Mouse (Mus musculus): ENCODE measurements around the gene Idh3a. TPM values are rescaled to one million over a fixed set of nuclear protein-coding genes. Genes with fewer than 3 reads are reported as not detected.

Idh3a gene
- polyA plus RNA-seq, 1 experiment: 32.8 TPM

DNA sequence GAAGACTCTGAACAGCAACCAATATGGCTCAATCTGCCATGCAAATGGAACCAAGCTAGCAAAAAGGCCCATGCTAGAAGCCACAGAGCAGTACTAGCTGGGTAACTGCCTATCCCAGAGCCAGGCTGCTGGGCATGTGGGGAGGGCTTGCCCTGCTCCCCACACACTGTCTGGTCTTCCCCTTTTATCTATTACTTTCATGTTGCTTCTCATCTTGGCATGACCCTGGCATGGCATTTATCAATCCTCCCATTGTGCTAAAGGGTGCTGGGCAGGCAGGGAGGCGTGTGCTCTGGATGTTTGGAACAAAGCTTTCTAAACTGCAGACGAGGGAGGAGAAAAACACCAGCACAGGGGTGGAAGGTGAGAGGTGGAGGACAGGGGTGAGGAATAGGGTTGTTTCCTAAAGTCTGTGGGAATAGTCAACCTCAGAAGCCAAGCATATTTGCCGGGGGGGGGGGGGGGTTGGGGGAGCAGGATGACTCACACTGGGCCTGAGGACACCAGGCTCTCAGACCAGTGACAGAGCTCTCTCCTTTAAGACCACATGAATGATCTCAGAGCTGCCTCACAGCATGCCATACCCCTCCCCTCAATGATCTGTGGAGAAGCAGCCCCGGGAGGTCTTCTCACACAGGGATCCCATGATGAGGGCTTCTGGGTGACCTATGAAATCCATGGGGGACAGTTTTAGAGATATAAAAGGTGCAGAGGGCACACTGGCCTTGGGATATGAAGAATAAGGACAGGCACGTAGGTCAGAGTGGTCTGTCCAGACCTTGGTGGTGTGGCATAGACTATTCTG, 51.6 kb downstream of the Idh3a start:
- WGBS: 51% methylated on average over 5 of the region's 5 CpGs

DNA sequence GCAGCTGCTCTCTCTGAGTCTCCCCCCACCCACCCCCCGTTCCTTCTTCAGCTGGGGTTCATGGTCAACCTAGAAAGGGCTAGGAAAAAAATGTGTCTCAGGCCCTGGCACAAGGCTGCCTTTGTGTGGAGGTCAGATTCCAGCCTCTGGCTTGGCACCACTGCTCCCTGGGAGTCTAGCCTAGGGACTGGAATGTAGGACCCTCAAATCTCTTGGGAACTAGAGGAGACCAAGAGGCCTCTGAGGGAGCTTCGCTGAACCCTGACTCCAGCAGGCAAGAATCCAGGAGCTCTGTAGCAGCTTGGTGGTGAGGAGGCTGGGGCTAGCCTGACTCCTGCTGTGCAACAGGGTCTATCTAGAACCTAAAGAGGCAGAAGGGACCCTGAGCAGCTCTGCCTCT, 53.1 kb downstream of the Idh3a start:
- WGBS: 41% methylated on average over 2 of the region's 2 CpGs
- Histone ChIP-seq H3K36me3 (ENCODE audit: control insufficient read depth, insufficient read depth, low read length) (no peaks in the 10 kb centered on the region), H3K4me1 (ENCODE audit: control insufficient read depth, insufficient read depth, insufficient read length, low read length) (no peaks in the 10 kb centered on the region), H3K27me3 (ENCODE audit: control insufficient read depth, insufficient read depth, low read length) (no peaks in the 10 kb centered on the region), H3K27ac (ENCODE audit: insufficient read depth, low read depth, low read length) (no peak overlapping the region), H3K4me3 (ENCODE audit: low read depth, low read length) (no peak overlapping the region)
- TF ChIP-seq CTCF (IDR thresholded peaks at IDR 0.05; ENCODE audit: extremely low read depth, insufficient read length, insufficient replicate concordance, low read depth, low read length) (no peak), POLR2A (IDR thresholded peaks at IDR 0.05; ENCODE audit: low read depth, low read length) (no peak)

More for the DNA sequence above, 51.6 kb downstream of the Idh3a start:
- Histone ChIP-seq H3K27ac (ENCODE audit: insufficient read depth, low read depth, low read length) (no peak overlapping the region), H3K4me3 (ENCODE audit: low read depth, low read length) (no peak overlapping the region), H3K36me3 (ENCODE audit: control insufficient read depth, insufficient read depth, low read length) (no peaks in the 10 kb centered on the region), H3K27me3 (ENCODE audit: control insufficient read depth, insufficient read depth, low read length) (no peaks in the 10 kb centered on the region), H3K4me1 (ENCODE audit: control insufficient read depth, insufficient read depth, insufficient read length, low read length) (peaks cover 3% of the 10 kb centered on the region; the same call in 1 of the 2 replicates)
- TF ChIP-seq CTCF (IDR thresholded peaks at IDR 0.05; ENCODE audit: extremely low read depth, insufficient read length, insufficient replicate concordance, low read depth, low read length) (no peak), POLR2A (IDR thresholded peaks at IDR 0.05; ENCODE audit: low read depth, low read length) (no peak)

DNA sequence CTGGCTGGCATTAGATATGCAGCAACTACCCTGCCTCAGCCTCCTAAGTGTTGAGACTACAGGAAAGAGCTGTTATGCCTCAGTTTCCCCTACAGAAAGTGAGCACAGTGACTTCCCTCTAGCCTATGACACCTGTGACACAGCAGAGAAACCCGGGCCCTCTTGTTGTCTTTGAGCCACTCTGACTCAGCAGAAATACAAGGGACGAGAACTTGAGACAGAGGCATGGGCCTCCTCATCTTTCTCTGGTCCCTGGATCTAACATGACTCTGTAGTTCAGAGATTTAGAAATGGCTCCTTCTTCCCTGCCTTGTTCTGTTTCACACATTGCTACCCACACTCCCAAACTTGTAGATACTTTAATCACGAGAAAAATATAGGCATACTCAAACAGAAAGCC, 55.4 kb downstream of the Idh3a start:
- no peaks in the 10 kb centered on the region; the same call in 1 of the 2 replicates for H3K4me1 ChIP-seq (ENCODE audit: control insufficient read depth, insufficient read depth, insufficient read length, low read length)
- no peak for TF ChIP-seq CTCF (IDR thresholded peaks at IDR 0.05; ENCODE audit: extremely low read depth, insufficient read length, insufficient replicate concordance, low read depth, low read length)
- no peak for TF ChIP-seq POLR2A (IDR thresholded peaks at IDR 0.05; ENCODE audit: low read depth, low read length)
- no peak overlapping the region for H3K27ac ChIP-seq (ENCODE audit: insufficient read depth, low read depth, low read length)
- WGBS: 65% methylated on average over 3 of the region's 3 CpGs
- no peaks in the 10 kb centered on the region for H3K36me3 ChIP-seq (ENCODE audit: control insufficient read depth, insufficient read depth, low read length)
- no peaks in the 10 kb centered on the region for H3K27me3 ChIP-seq (ENCODE audit: control insufficient read depth, insufficient read depth, low read length)
- no peak overlapping the region for H3K4me3 ChIP-seq (ENCODE audit: low read depth, low read length)

DNA sequence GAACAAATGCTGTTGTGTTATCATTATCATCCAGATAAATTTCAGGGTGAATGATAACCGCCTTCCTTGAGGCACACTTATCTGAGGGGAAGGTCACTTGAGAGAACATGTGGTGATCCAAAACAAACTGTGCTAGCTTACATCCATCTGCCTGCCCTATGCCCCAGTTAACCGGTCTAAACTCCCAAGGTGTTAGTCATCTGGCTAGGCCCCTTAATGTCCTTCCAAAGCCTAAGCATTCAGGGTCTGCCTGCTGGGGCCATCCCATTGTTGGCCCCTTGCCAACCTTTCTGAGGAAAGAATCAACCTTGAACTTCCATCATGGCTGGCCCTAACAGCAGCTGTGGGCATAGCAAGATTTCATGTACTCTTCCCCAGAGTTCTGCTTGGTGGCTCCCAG, 56.0 kb downstream of the Idh3a start:
- Histone ChIP-seq H3K4me3 (ENCODE audit: low read depth, low read length) (peak overlapping the region; percentile 30), H3K27ac (ENCODE audit: insufficient read depth, low read depth, low read length) (no peak overlapping the region), H3K27me3 (ENCODE audit: control insufficient read depth, insufficient read depth, low read length) (no peaks in the 10 kb centered on the region), H3K36me3 (ENCODE audit: control insufficient read depth, insufficient read depth, low read length) (no peaks in the 10 kb centered on the region), H3K4me1 (ENCODE audit: control insufficient read depth, insufficient read depth, insufficient read length, low read length) (no peaks in the 10 kb centered on the region; the same call in 1 of the 2 replicates)
- WGBS: 46% methylated on average over 2 of the region's 2 CpGs
- TF ChIP-seq POLR2A (IDR thresholded peaks at IDR 0.05; ENCODE audit: low read depth, low read length) (no peak), CTCF (IDR thresholded peaks at IDR 0.05; ENCODE audit: extremely low read depth, insufficient read length, insufficient replicate concordance, low read depth, low read length) (no peak)

DNA sequence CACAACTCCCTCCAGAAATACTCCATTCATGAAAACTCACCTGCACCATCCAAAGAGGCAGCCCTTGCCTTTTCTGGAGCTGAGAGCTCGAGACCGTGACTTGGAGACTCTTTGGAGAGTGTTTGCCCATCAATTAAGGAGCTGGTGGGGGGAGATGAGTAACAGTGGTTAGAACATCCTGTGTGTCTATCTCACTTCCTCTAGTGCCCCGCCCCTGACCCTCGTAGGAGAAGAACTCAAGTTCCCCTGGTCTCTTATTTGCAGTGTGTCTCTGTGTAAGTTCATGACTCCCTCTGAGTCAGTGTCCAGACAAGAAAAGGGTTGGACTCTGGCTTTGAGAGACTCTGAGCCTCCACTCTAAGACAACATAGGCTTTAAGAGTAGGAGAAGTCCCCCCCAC, 56.4 kb downstream of the Idh3a start:
- Histone ChIP-seq H3K4me1 (ENCODE audit: control insufficient read depth, insufficient read depth, insufficient read length, low read length) (no peaks in the 10 kb centered on the region; the same call in 1 of the 2 replicates), H3K36me3 (ENCODE audit: control insufficient read depth, insufficient read depth, low read length) (no peaks in the 10 kb centered on the region), H3K27ac (ENCODE audit: insufficient read depth, low read depth, low read length) (no peak overlapping the region), H3K4me3 (ENCODE audit: low read depth, low read length) (peak overlapping the region; percentile 30), H3K27me3 (ENCODE audit: control insufficient read depth, insufficient read depth, low read length) (no peaks in the 10 kb centered on the region)
- 48% methylated on average over 4 of the region's 4 CpGs for WGBS
- TF ChIP-seq CTCF (IDR thresholded peaks at IDR 0.05; ENCODE audit: extremely low read depth, insufficient read length, insufficient replicate concordance, low read depth, low read length) (no peak), POLR2A (IDR thresholded peaks at IDR 0.05; ENCODE audit: low read depth, low read length) (no peak)

DNA sequence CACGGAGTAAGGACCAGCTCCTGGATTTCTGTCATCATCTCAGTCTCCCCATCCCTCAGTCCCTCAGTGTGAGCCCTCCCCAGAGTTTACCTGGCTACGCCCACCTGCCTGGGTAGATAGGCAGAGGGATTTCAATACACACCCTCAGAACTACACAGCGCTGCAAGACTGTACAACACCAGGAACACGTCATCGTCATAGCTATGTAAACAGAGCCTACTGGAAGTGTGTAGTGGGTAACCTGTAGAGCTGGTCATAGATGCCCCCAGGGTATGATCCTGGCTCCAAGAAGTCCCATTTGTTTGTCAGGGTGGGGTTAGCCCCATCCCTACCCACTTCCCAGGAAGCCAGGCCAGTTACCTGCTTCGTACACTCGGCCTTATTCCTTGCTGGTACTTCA, 57.0 kb downstream of the Idh3a start:
- 76% methylated on average over 7 of the region's 7 CpGs for WGBS
- TF ChIP-seq CTCF (IDR thresholded peaks at IDR 0.05; ENCODE audit: extremely low read depth, insufficient read length, insufficient replicate concordance, low read depth, low read length): no peak
- TF ChIP-seq POLR2A (IDR thresholded peaks at IDR 0.05; ENCODE audit: low read depth, low read length): no peak
- no peak overlapping the region for H3K27ac ChIP-seq (ENCODE audit: insufficient read depth, low read depth, low read length)

DNA sequence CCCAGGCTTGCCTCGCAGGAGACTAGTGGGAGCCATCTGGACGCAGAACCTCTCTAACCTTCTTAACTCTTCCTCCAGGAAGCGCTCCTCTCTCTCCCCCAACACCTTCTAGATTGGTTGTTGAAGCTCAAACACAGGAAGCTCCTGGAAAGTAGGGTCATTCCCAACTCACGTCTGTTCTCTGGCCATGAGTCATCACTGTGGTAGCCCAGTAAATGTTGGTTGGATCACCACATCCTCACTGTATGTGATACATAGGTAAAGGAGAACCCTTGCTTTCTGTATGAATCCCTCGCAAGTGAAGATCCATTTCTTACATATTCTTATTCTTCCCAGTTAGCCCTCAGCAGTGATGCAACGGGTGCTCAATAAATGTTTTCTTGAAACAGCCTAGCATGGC, 59.4 kb downstream of the Idh3a start:
- Histone ChIP-seq H3K4me1 (ENCODE audit: control insufficient read depth, insufficient read depth, insufficient read length, low read length) (no peaks in the 10 kb centered on the region; the same call in none of the 2 replicates), H3K27me3 (ENCODE audit: control insufficient read depth, insufficient read depth, low read length) (no peaks in the 10 kb centered on the region)
- 68% methylated on average over 6 of the region's 6 CpGs for WGBS

More for the DNA sequence above, 57.0 kb downstream of the Idh3a start:
- H3K4me1 ChIP-seq (ENCODE audit: control insufficient read depth, insufficient read depth, insufficient read length, low read length): no peaks in the 10 kb centered on the region; the same call in 1 of the 2 replicates
- no peak overlapping the region for H3K4me3 ChIP-seq (ENCODE audit: low read depth, low read length)
- H3K27me3 ChIP-seq (ENCODE audit: control insufficient read depth, insufficient read depth, low read length): no peaks in the 10 kb centered on the region
- no peaks in the 10 kb centered on the region for H3K36me3 ChIP-seq (ENCODE audit: control insufficient read depth, insufficient read depth, low read length)

More for the DNA sequence above, 59.4 kb downstream of the Idh3a start:
- Histone ChIP-seq H3K4me3 (ENCODE audit: low read depth, low read length) (no peak overlapping the region), H3K27ac (ENCODE audit: insufficient read depth, low read depth, low read length) (no peak overlapping the region), H3K36me3 (ENCODE audit: control insufficient read depth, insufficient read depth, low read length) (no peaks in the 10 kb centered on the region)
- no peak for TF ChIP-seq POLR2A (IDR thresholded peaks at IDR 0.05; ENCODE audit: low read depth, low read length)
- TF ChIP-seq CTCF (IDR thresholded peaks at IDR 0.05; ENCODE audit: extremely low read depth, insufficient read length, insufficient replicate concordance, low read depth, low read length): no peak

All from small intestine, adult 2 months (tissue).